Mouse (Mus musculus): ENCODE measurements around the gene Glrx5.

Gene Glrx5

DNA sequence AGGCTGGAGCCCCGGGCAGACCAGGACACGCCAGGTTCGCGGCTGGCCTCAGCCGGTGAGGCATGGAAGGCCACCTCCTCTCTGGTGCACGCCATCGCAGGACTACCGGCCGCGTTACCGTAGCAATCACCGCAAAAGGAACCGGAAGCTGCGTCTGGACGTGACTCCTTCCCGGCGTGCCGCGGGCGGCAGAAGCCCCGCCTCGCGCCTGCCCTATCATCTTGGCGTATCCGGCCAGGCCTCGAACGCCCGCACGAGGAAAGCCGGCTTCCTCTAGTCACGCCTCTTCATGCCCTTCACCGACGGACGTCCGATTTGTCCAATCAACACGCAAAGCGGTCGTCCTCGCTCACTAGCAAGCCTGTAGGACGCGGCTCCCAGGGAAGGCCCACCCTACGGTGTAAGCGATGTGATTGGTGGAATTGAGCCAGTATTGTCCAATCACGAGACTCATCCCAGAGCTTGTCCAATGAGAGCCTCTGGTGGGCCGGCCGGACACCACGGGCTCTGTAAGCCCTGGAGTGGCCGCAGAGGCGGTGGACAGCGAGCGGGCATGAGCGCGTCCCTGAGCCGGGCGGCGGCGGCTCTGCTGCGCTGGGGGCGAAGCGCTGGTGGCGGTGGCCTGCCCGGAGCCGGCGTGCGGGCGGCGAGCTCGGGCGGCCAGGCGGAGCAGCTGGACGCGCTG, at the start of gene Glrx5:
Gene Glrx5, plus strand, starts transcription at position 542 of the 685 bp plus-strand sequence.
- peak; percentile 99 for DNase-seq (ENCODE audit: low read depth)

DNA sequence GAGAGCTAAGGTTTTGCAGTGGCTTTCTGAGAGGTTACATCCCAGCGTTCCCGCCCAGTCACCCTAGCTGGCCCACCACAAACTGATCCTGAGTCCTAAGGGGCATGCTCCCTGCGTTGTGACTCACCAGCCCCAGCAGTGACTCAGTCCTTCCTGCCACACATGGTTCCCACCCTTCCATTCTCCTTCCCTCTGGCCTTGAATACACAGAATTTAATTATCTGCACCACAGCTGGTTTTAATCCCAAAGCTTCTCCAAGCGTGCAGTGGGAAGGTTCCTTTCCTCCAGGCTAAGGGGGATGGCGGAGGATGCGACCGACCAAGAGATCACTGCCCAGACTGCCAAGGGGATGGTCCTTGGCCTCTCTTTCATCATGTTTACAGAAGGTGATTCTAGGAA, 49.0 kb upstream of the Glrx5 start:
- DNase-seq (ENCODE audit: low read depth), result no peak

DNA sequence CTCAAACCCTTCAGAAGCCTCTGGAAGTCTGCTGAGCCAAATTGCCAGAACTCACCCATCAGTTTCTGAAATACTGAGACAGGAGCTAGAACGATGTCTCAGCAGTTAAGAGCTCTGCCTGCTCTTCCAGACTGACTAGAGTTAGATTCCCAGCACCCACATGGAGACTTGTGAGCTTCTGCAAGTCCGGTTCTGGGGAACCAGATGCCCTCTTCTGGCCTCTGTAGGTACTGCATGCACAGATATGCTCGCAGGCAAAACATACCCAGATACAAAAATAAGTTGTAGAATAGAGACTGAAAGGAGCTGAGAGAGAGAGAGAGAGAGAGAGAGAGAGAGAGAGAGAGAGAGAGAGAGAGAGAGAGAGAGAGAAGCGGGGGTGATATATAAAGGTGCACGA, 47.4 kb upstream of the Glrx5 start:
- DNase-seq (ENCODE audit: low read depth), result no peak

DNA sequence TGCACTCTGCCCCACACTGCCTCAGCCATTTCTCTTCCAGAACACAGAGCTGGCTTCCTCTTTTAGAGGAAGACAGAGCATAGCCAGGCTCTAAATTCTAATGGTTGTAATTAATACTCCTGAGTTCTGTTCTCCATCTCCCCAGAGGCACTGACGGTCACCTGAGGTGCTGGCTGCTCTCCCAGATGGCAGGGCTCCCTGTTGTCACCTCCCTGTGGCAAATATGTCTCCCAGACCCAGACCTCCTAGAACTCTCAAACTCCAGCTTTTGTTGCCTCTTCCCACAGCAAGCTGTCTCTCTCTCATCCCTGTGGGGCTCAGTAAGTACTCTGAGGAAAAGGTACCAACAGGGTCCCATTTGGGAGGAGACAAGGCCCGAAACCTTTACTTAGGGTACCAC, 46.5 kb upstream of the Glrx5 start:
- DNase-seq (ENCODE audit: low read depth), result no peak

DNA sequence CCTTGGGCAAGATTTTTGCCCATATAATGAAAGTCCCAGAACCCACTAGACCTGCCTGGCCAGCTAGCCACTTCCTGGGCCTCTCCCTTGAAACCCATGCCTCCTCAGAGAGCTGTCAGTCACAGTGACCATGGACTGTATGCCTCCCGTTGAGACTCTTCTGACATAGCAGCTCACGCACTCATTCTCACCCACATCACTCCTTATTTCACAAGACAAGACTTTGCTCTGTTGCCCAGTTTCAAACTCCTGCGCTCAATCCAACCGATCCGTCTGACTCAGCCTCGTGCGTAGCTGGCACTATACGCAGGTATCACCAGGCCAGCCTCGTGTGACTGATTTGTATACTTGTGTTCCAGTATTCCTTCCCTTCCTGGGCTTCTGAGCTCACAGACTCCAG, 45.7 kb upstream of the Glrx5 start:
- no peak for DNase-seq (ENCODE audit: low read depth)

DNA sequence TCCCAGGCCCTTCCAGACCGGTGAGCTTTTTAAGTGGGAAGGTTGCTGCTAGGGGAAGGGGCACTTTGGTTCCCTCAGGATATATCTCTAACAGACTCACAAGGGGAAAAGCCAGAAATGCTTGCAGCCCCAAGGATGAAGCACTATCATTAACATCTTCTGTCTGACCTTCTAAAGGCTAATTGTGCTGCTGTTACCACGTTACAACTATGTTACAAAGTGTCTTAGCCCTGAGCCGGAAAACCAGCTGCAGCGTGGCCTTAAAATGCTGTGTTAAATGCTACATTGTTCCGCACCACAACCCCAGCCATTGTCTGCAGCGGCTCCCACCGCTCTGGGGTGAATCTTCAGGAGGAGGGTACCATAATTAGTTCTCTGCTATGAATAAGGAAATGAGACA, 44.6 kb upstream of the Glrx5 start:
- DNase-seq (ENCODE audit: low read depth), result no peak

DNA sequence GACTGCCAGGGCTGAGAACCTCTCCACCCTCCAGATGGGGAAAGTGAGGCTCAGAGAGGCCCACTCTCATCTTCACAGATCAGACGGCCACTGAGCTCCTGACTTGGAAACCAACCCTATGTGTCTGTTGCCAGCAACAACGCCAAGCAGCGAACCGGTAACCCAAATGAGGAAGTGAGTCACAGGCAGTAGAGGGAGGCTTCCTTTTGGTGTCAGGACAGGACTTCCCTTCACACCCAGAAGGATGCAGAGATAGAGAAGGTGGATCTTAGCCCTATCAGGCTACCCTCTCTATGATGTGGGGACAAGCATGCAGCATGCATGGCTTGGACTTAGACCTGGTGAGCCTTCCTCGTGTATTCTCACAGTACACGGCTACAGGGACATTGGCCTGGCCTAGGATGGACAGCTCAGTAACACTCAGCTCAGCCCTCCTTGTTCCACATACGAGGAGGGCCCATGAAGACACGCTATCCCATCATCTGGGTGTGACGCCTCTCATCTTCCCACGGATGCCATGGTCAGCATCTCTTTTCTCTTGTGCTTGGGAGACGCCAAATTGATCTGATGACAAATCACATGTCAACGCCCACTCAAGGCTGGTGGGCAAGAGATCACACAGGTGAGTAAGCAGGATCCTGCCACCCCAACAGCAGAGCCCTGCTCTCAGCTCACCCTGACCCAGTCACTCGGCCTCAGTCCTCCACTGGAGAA, 41.6 kb upstream of the Glrx5 start:
- DNase-seq (ENCODE audit: low read depth), result no peak

DNA sequence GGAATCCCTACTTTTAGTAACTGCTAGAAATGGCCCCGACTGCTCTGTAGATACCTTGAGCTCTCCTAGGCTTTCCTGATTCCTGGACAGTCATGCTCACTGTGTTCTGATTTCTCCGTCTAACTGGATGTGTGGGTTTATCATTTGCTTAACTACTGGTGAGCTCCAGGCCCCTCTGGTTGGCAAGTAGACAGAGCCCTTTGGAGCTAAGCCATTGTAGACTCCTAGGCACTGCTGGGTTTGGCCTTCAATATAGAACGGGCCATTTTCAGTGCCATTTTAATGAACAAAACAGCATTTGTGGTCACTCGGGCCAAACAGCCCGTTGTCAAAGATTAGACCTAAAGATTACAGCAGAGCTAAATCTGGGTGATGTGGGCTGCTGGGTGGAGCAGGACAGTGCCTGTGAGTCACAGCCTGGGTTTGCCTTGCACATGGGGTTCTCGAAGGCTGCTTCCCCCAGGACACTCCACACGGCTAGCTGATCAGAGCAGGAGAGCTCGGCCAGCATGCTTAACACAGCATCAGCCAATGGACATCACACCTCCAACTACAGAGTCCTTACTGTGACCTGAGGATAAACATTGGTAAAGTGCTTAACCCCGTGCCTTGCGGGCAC, 40.3 kb upstream of the Glrx5 start:
- DNase-seq (ENCODE audit: low read depth), result no peak

DNA sequence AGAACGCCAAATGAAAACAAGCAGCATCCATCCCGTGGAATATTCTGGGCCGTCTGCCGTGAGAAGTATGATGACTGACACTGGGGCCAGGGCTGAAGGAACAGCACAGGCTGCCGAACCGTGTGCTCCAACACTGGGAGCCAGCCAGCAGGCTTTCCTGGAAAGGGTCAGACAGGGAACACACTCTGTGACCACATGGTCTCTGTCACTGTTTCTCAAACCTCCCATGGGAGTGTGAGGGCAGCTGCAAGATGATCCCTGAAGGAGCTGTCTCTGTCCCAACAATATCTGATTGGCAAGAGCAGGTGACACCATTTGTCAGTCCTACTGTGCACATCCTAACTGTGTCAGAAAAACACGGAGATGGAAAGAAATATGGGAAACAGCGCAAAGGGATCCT, 39.6 kb upstream of the Glrx5 start:
- DNase-seq (ENCODE audit: low read depth), result no peak

DNA sequence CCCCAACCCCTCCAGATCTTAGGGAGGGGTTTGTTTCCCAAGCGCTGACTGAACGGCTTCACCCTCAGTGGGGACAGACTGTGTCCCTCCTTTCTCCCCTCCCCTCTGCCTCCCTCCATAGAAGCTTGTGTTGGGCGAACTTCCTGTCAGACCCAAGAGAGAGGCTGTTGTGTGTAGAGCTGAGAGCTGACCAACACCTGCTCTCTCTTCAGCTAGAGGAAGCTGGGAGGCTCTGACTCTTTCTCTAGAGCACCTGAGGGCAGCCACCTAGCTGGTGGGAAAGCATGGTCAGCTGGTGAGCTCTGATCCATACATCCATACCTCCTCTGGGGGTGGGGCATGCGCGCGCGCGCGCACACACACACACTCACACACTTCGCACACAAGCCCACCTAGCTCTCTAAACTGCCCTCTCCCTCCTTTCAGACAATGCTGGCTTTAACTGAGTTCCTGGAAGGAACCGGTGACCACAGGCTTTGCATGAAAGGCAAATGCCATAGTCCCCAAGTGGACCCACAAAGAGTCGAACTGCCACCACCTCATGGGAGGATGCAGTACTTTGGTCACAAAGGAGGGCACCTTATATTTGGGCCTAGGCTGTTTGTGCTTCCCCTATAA, 37.1 kb upstream of the Glrx5 start:
- DNase-seq (ENCODE audit: low read depth), result no peak

DNA sequence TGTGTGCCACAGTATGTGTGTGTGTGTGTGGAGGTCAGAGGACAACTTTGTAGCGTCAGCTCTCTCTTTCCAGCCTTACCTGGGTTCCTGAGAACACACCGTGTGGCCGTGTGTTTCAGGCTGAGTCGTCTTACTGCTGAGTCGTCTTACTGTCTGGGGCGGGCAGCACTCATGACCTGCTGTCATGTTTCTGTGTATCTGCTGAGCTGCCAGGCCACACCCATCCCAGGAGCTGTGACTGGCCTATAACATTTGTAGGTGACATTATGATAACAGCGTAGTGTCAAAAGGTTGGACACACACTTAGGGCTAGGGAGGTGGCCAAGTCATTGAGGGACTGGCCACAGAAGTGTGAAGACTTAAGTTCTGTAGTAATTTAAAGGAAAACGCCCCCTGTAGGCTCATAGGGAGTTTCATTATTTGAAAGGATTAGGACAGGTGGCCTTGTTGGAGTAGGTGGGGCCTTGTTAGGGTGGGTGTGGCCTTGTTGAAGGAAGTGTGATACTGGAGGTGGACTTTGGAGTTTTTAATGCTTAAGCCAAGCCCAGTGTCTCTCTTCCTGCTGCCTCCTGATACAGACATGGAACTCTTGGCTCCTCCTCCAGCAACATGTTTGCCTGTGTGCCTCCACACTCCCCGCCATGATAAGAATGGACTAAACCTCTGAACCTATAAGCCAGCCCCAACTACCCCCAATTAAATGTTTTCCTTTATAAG, 36.3 kb upstream of the Glrx5 start:
- DNase-seq (ENCODE audit: low read depth), result no peak

DNA sequence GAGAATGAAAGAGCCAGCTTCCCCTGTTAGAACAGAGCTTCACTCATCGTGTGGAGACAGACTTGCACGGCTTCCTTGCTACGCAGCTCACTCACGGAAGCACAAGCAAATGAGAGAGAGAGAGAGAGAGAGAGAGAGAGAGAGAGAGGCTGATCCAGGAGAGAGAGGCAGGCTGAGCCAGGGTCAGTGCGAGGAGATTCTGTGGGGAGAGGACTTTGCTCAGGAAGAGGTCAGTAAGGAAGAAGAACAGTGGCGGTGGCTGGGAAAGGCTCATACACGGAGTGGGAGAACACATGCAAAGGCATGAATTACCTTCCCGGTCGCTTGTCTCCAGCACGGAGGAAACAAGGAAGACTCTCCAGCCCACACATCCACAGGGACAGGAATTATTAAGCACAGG, 35.3 kb upstream of the Glrx5 start:
- DNase-seq (ENCODE audit: low read depth), result no peak

DNA sequence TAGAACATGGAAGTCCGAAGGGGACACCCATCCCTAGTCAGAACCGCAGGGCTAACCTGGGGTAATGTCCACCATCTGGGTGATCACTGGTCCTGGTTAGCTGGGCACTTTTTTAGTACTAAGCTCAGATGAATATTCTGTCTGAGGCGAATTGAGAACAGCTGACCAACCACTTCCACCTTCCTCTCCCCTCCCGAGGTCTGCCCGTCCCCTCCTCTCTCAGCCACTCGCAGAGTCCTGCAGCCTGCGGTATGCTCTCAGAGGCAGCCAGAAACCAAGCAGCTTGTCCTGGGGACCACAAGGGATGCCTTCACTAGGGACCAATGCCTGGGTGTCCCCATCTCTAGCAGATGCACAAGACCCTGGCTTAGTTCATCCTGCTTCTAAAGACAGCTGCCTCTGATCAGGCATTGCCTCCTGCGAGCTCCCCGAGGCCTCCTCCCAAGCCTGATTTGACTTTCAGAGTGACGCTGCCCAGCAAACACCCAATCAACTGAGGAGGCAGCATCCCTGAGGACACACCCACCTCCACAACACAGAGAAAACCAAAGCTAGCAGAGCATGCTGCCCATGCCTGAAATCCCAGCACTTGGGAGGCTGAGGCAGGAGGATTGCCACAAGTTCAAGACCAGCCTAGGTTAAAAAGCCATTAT, 34.7 kb upstream of the Glrx5 start:
- DNase-seq (ENCODE audit: low read depth), result no peak

DNA sequence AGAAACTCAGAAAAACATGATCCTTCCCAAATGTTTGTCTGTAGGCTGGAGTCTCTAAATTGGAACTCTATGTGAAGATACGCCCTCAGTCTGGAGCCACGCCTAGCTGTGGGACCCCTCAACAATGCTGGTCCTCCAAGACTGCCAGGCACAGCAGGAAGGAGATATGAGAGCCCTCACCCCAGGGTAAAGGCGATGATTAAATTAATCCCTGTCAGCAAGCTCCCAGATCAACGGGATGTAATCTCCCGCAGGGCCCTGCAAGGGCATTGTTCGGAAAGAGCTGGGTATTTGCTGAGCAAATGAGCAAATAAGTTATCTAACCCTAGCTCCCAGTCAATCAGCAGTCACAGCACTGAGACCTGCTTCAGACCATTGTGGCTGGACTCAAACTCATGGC, 33.9 kb upstream of the Glrx5 start:
- DNase-seq (ENCODE audit: low read depth), result no peak

DNA sequence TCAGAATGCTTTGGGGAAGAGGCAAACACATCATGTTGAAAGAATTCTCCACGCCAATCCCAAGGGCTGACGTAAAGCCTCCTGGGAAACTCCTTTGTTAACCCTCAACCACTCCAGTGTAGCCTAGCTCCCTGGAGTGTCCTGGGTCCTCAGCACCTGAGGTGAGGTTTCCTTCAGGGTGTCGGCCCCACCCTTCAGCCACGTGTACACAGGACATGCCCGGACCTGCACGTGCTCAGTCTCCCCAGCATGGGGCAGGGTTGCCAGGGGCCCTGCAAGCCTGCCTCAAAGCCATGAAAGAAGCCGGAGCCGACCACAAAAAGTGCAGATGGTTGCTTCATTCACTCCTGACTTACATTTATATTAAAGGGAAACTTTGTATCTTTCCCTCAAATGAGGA, 33.3 kb upstream of the Glrx5 start:
- no peak for DNase-seq (ENCODE audit: low read depth)

DNA sequence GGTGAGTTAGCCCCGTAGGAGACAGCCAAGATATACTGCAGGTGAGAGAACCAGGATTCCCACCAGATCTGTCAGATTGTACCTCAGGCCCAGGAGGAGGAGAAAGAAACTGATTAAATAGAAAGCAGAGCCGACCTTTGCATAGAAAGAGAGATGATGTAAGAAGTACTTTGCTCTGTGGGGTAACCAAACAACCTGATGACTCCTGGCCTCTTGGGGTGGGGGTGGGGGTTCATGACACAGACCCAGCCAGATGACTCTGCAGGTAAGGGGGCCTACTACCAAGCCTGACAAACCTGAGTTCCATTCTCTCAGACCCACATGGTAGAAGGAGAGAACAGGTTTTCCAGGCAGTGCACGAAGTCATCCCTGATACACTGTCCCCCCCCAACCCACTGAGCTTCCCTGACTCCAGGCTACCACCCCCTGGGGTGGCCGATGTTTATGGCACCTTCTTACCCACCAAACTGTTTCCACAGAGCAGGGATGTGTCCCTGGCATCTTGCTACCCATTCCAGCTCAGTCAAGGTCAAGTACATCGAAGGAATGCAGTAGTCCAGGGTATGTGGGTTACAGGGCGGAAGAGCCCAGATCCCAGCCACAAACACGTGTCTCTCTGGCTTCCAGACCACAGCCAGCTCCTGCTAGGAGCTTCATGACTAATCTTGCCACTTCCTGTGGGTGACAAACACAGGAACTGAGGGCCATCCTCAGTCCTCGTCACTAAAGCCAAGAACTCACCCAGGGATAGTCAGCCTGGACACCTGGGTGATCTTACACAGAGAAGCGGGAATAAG, 31.8 kb upstream of the Glrx5 start:
- DNase-seq (ENCODE audit: low read depth), result no peak

DNA sequence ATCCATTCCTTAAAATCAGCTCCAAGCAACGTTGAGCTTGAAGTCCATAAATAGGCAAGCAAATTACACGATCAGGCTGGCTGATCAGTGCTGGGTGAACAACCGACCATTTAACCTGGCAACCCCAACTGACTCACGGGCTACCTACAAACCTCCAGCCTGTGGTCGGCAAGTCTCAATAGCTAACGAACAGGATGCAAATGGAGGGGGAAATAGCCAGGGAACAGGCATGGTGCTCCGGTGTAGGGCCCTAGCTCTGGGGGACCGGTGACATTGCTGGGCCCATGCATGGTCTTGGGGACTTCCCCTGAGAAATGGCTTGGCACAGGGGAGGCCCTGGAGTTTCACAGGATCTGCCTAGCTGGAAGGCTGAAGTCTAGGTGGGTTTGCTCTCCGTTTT, 31.2 kb upstream of the Glrx5 start:
- no peak for DNase-seq (ENCODE audit: low read depth)

DNA sequence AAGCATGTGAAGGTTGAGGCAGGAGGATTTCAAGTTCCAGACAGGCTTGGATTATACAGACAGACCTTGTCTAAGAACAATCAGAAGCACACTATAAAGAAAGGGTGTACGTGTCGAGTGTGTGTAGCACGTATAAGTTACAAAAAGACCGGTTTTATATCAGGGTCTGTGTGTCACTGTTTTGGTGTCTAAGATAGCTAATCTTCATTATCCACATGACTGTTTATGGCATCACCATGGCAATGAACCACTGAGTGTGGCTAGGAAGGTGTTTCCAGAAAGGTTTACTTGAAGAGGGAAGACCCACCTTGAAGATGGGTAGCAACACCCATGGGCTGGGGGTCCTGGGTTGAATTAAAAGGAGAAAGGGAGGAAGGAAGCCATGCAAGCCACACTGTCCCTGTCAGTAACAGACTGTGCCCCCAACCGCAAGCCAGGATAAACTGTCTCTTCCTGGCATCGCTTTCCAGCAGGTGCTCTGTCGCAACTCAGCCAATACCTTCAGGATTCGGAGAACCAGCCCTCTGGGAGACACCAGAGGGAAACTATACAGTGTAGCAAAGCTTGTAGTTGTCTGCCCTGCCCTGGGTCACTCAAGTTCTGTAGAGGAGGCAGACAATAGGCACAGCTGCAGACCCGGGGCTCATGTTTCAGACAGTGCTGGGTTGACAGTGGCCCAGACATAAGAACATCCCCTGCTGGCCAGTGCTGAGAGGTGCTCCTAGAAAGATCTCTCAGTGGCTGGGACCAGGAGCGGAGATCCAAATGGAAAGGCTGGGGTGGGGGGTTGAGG, 30.0 kb upstream of the Glrx5 start:
- no peak for DNase-seq (ENCODE audit: low read depth)

DNA sequence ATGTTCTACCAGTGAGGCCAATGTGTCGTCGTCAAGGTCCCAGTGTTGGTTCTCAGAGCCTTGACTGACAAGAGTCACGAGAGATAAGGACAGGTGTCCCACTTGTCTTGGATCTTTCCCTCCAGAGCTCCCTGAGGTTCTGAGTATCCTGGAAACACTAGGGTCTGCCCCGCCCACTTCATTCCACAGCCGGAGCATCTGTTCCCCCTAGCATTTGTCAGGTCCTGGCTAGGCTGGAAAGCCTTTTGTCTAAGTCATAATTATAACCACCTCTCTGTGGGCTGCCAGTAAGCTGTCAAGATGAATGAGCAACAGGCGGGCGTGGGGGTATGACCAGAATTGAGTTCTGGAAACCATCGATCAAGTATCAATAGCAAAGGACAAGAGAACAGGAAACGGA, 29.3 kb upstream of the Glrx5 start:
- no peak for DNase-seq (ENCODE audit: low read depth)

DNA sequence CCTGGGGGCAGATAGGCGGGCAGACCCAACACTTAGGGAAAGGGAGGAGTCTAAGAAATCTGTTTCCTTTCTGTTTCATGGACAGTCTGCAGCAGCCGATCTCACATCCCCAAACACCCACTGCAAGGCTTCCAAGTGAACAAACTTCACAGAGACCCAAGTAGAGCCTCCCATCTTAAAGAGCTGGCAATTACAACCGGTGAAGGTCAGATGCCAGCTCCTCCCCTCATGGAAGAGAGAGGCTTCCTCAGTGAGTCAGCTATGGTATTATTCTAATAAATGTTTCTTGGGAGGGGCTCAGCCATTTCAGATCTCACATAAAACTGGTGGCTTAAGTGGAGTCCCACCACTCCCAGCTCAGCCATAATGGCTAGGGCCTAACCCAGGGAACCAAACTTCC, 28.8 kb upstream of the Glrx5 start:
- DNase-seq (ENCODE audit: low read depth), result no peak

Measured in c-Kit-positive CD71-negative TER-119-negative erythroid progenitor cells, embryonic 14.5 days (primary cell).